Mouse (Mus musculus) neural tube, embryonic 14.5 days (tissue): Measurements from ENCODE around the gene Atp6v0e. TPM values are rescaled to one million over a fixed set of nuclear protein-coding genes. Genes with fewer than 3 reads are reported as not detected.

ENCODE experiments used
- ATAC-seq: fragments of 200-750 bp; cut with Nextera tagmentation; 2 replicates; pipeline ENCODE4 v1.8.0; 2017; ENCODE audit warnings: low read depth, mild to moderate bottlenecking, moderate TSS enrichment, moderate library complexity
- H3K27ac ChIP-seq: fragments of 300-500 bp; sonication (generic); 2 replicates; pipeline ENCODE4 v1.5.1; 2014; ENCODE audit warnings: low read depth, mild to moderate bottlenecking, control low read depth, low read length, moderate library complexity, mixed read lengths
- H3K27me3 ChIP-seq: fragments of 300-500 bp; sonication (generic); 2 replicates; pipeline ENCODE4 v1.6.1; 2014; ENCODE audit warnings: low read length; ENCODE audit not compliant: control insufficient read depth, insufficient read depth
- H3K36me3 ChIP-seq: fragments of 300-500 bp; sonication (generic); 2 replicates; pipeline ENCODE4 v1.6.1; 2014; ENCODE audit warnings: low read length, mixed read lengths; ENCODE audit not compliant: control insufficient read depth, insufficient read depth
- H3K4me1 ChIP-seq: fragments of 300-500 bp; sonication (generic); 2 replicates; pipeline ENCODE4 v1.6.1; 2014; ENCODE audit warnings: low read length; ENCODE audit not compliant: control insufficient read depth, insufficient read depth
- H3K4me2 ChIP-seq: fragments of 300-500 bp; sonication (generic); 2 replicates; pipeline ENCODE4 v1.6.1; 2014; ENCODE audit warnings: mild to moderate bottlenecking, low read depth, low read length, control low read depth
- H3K4me3 ChIP-seq: fragments of 300-500 bp; sonication (generic); 2 replicates; pipeline ENCODE4 v1.5.1; 2014; ENCODE audit warnings: low read depth, low read length, control low read depth, mixed read lengths
- H3K9ac ChIP-seq: fragments of 300-500 bp; sonication (generic); replicated peaks from 2 replicates; pipeline ENCODE4 v1.6.1; 2014; ENCODE audit warnings: low read depth, mild to moderate bottlenecking, control low read depth, low read length, mixed read lengths
- H3K9me3 ChIP-seq: fragments of 300-500 bp; sonication (generic); 2 replicates; pipeline ENCODE4 v1.6.1; 2016; ENCODE audit warnings: low read length; ENCODE audit not compliant: control insufficient read depth
- WGBS: fragments of 180-500 bp; shearing (Covaris S2); extraction: QIAGEN DNeasy Blood & Tissue Kit; methylation state at CpG from one replicate; pipeline ENCODE4 v1.1.7; 2014; 5-methylcytosine and 5-hydroxymethylcytosine counted together
- polyA plus RNA-seq: library from polyadenylated mRNA; unstranded; fragments of >200 nt; fragmentation: Nextera tagmentation; extraction: Ambion mirVana; gene quantifications from 2 replicates; pipeline ENCODE4 v1.2.1, GENCODE M21; 2014

The Atp6v0e gene
- polyA plus RNA-seq, 1 experiment from 2014 or later = 76.5 TPM

DNA sequence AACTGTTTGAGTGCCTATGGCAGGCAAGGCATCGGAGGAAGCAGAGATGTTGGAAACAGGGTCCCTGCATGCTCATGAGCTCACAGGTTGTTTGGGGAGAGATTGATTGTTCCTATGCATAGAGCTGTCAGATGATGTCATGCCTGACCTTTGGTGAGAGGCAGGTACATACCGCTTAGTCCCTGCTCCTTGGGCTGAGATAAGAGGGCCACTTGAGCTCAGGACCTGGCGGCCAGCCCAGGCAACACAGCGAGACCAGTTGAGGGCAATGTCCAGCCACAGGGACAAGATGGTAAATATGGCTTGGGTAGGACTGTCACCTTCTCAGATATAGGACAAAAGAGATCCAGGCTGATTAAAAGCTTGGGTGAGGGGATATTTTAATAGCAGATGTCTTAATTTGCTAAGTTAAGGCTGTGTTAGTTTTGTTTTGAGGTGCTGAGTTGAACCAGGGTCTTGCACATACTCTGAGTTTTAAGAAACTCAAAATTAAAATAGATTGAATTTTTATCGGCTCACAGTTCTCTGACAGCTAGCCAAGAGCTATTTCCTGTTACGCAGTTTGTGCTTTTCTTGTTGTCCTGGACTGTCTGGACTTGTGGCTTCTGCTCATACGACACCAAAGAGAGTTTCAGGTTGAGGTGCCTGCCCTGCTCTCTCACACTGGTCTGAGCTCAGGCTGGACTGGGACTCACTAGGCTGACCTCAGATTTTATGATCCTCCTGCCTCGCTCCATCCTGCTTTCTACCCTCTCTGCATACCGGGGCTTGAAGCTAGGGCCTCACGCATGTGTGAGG is 37.0 kb downstream of the Atp6v0e start:
- Histone ChIP-seq H3K4me1 (no peaks in the 10 kb centered on the region), H3K36me3 (peaks cover 29% of the 10 kb centered on the region), H3K9ac (no peak overlapping the region), H3K4me3 (no peak overlapping the region), H3K9me3 (no peaks in the 10 kb centered on the region), H3K4me2 (no peak overlapping the region), H3K27me3 (no peaks in the 10 kb centered on the region), H3K27ac (no peak overlapping the region)
- WGBS = 95% methylated on average over 10 of the region's 10 CpGs
- ATAC-seq = no peak

DNA sequence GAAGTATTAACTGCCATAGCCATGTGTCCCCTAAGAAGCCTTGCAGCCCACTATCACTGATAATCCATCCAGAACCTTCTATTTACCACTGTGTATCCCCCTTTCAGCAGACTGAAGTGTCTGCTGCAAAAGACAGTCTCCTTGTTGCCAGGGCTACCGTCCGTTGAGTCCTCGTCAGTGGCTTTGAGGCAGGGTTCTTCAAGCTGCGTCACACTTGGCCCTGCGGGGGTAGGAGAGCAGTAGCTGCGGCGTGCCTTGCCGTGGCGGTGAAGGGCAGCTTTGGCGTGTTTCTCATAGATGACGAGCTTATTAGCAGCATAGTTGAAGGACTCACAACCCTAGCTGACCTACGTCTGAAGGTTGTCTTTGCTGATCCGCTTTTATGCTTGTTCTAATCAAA is 38.5 kb downstream of the Atp6v0e start:
- WGBS = 83% methylated on average over 13 of the region's 13 CpGs
- Histone ChIP-seq H3K4me1 (no peaks in the 10 kb centered on the region), H3K9me3 (no peaks in the 10 kb centered on the region), H3K4me2 (no peak overlapping the region), H3K27me3 (no peaks in the 10 kb centered on the region), H3K4me3 (no peak overlapping the region), H3K9ac (no peak overlapping the region), H3K27ac (no peak overlapping the region), H3K36me3 (peaks cover 23% of the 10 kb centered on the region)
- ATAC-seq = no peak

DNA sequence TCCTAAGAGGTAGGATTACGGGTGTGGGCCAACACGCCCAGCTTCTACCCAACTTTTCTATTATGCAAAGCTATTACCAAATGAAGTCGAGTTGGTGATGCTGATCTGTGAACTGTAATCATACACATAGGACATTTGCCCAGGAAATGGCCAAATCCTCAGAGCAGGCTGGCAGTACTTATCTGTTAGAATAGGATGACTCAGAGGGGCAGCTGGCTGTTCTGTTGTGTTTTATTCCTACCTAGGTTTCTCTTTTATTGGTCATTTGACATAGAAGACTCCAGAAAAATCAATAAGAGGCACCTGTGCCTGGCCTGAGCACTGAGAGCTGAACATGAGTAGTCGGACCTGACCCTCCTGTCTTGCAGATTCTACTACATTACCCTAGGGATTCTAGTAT is 39.6 kb downstream of the Atp6v0e start:
- no peaks in the 10 kb centered on the region for H3K9me3 ChIP-seq
- no peak for ATAC-seq
- no peaks in the 10 kb centered on the region for H3K27me3 ChIP-seq
- H3K36me3 ChIP-seq = peaks cover 20% of the 10 kb centered on the region
- 89% methylated on average over 4 of the region's 4 CpGs for WGBS
- no peak overlapping the region for H3K9ac ChIP-seq
- no peak overlapping the region for H3K4me2 ChIP-seq
- no peaks in the 10 kb centered on the region for H3K4me1 ChIP-seq
- H3K27ac ChIP-seq = no peak overlapping the region
- no peak overlapping the region for H3K4me3 ChIP-seq

DNA sequence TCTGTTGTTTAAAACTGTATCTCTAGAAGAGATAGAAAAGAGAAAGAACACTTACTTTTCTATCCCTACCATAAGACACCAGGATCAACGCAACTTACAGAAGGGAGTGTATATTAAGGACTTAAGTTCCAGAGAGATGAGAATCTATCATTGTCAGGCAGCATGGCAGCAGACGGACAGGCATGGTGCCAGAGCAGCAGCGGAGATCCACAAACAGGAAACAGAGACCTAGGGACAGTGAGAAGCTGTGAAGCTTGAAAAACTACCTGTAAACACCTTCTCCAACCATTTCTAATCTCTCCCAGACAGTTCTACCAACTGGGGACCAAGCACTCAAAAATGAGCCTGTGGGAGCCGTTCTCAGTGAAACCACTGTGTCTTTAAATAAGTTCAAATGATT is 40.6 kb downstream of the Atp6v0e start:
- Histone ChIP-seq H3K36me3 (peaks cover 19% of the 10 kb centered on the region), H3K9me3 (no peaks in the 10 kb centered on the region), H3K4me3 (no peak overlapping the region), H3K9ac (no peak overlapping the region), H3K27me3 (no peaks in the 10 kb centered on the region), H3K4me1 (no peaks in the 10 kb centered on the region), H3K27ac (no peak overlapping the region), H3K4me2 (no peak overlapping the region)
- ATAC-seq = no peak
- 88% methylated on average over 4 of the region's 4 CpGs for WGBS

DNA sequence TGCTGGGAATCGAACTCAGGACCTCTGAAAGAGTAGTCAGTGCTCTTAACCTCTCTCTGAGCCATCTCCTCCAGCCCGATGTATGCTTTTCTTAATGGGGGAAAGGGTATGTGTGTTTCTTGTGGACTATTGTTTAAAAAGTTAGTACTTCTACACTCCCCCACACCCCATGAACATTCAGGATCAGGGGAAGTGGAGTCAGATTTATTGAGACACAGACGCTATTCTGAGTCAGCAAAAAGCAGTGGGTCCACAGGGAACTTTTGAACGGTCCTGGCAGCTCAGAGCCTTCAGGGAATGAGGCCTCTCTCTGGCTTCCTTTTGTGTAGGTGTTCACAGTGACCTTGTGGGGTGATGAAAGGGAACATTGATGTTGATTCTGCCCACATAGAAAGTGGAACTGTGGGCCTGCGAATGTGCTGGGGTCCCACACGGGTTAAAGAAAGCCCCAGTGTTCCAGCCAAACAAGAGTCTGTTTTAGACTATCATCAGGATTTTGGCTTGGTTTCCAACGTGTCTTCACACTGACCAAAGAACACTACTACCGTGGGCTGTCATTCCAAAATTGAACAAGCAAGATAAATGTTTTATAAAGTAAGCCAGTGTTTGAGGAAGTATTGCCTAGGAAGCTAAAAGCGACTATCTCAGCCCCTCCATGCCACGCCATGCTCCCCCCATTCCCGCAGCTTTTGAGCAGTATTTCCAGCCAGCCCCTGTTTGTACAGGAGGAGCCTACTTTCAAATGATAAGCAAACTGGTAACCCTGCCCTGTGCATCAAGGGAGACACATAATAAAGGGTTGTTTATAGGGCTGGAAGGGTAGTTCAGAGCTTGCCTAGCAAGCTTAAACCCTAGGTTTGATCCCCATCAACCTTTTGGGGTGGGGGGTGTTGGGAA is 42.7 kb downstream of the Atp6v0e start:
- no peaks in the 10 kb centered on the region for H3K9me3 ChIP-seq
- H3K9ac ChIP-seq = no peak overlapping the region
- no peak for ATAC-seq
- WGBS = 69% methylated on average over 11 of the region's 11 CpGs
- H3K4me3 ChIP-seq = no peak overlapping the region
- no peak overlapping the region for H3K4me2 ChIP-seq
- H3K4me1 ChIP-seq = no peaks in the 10 kb centered on the region
- no peak overlapping the region for H3K27ac ChIP-seq
- H3K36me3 ChIP-seq = 0 out of 2 replicates have a peak, but pooled peaks cover 5% of the 10 kb centered on the region
- H3K27me3 ChIP-seq = no peaks in the 10 kb centered on the region

DNA sequence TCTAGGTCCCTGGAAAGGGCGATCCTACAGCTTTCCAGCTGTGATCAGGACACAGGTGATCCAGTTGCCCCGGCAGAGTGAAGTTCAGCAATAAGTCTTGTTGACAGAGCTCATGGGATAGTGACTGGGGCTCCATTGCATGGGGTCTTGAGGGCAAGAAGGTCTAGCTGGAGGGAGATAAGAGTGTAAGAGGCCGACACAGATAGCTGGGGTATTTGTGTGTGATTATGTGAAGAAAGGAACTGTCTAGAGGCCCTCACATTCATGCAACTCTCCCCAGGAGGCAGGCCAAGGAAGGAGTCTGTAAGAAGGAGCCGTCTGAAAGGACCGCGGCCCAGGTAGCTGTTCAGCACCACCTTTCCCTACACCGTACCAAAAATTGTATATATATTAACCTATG is 44.0 kb downstream of the Atp6v0e start:
- no peak for ATAC-seq
- no peaks in the 10 kb centered on the region for H3K27me3 ChIP-seq

DNA sequence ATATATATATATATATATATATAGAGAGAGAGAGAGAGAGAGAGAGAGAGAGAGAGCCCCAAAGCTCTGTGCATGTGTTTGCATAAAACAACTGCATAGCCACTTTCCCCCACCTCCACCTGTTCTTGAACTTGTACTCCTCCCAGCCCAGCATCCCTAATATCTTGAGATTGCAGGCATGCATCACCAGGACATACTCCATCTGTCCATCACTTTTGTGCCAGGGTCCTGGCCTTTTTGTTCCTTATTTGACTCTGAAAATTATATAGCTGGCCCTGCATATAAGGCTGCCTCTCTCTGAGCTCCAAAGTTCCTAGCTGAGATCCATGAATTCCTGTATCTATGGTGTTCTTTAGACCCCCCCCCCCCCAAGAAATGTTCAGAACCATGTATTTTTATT is 45.5 kb downstream of the Atp6v0e start:
- H3K27ac ChIP-seq = no peak overlapping the region
- H3K36me3 ChIP-seq = no peaks in the 10 kb centered on the region
- H3K27me3 ChIP-seq = no peaks in the 10 kb centered on the region
- H3K9me3 ChIP-seq = no peaks in the 10 kb centered on the region
- H3K9ac ChIP-seq = no peak overlapping the region
- no peak for ATAC-seq
- H3K4me2 ChIP-seq = no peak overlapping the region
- H3K4me3 ChIP-seq = no peak overlapping the region
- H3K4me1 ChIP-seq = no peaks in the 10 kb centered on the region

More for the DNA sequence above, 44.0 kb downstream of the Atp6v0e start:
- Histone ChIP-seq H3K4me1 (no peaks in the 10 kb centered on the region), H3K4me3 (no peak overlapping the region), H3K9ac (no peak overlapping the region), H3K36me3 (no peaks in the 10 kb centered on the region), H3K4me2 (no peak overlapping the region), H3K27ac (no peak overlapping the region), H3K9me3 (no peaks in the 10 kb centered on the region)
- WGBS = 78% methylated on average over 7 of the region's 7 CpGs

DNA sequence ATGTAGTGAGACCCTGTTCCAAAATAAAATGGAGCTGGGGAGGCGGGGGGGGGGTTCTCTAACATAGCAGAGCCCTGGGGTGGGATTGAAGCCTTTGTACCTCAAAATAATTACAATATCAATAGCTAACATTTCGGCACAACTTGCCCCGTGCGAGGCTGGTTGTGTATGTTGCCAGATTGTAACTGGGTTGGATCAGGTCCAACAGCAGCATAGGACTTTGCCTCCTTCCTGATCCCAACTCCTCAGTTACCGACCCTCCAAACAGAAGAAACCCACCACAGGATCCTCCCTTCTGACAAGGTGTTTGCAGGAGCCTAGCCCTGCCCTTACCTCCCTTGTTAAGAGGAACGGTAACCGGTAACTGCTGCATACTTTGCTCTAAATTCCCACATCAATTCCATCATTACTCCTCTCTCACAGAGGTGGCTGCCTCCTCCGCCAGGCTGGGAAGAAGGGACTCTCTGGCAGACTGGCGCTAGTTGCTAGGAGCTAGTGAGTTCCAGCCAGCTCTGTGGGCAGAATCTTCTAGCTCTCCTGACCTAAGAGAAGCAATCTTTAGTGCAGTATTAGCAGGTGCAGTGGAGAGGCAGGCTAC is 46.1 kb downstream of the Atp6v0e start:
- no peaks in the 10 kb centered on the region for H3K4me1 ChIP-seq
- ATAC-seq = no peak
- no peaks in the 10 kb centered on the region for H3K9me3 ChIP-seq
- WGBS = 55% methylated on average over 9 of the region's 9 CpGs
- H3K36me3 ChIP-seq = no peaks in the 10 kb centered on the region
- H3K27me3 ChIP-seq = no peaks in the 10 kb centered on the region
- no peak overlapping the region for H3K4me2 ChIP-seq
- no peak overlapping the region for H3K9ac ChIP-seq
- H3K27ac ChIP-seq = no peak overlapping the region
- no peak overlapping the region for H3K4me3 ChIP-seq

DNA sequence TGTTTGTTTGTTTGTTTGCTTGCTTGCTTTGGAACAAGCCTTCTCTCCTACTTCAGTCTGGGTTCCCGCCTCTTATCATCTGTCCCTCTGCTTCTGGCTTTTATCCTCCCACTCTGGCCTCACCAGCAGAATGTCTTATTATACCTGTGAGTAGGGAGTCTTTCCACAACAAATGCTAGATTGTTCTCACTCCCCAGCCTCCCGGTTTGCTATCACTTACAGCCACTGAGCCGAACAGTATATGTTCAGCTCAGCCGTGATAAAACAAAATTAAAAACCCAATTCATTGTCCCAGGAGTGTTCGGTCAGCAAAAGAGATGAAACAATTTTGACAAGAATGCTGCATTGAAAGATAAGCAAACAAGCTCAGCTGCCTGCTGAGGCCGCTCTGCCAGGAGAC is 47.0 kb downstream of the Atp6v0e start:
- no peak overlapping the region for H3K9ac ChIP-seq
- ATAC-seq = no peak
- no peaks in the 10 kb centered on the region for H3K9me3 ChIP-seq
- WGBS = 58% methylated on average over 6 of the region's 6 CpGs
- H3K27ac ChIP-seq = no peak overlapping the region
- no peaks in the 10 kb centered on the region for H3K36me3 ChIP-seq
- H3K27me3 ChIP-seq = no peaks in the 10 kb centered on the region
- H3K4me3 ChIP-seq = no peak overlapping the region
- no peak overlapping the region for H3K4me2 ChIP-seq
- peaks cover 7% of the 10 kb centered on the region for H3K4me1 ChIP-seq
